Mouse (Mus musculus) testis, adult 2 months (tissue): ENCODE data around the gene Mpp3.

Experiments used
- CTCF ChIP-seq: fragments of 200-500 bp; IDR thresholded peaks from 2 replicates; pipeline ENCODE4 v1.5.1; 2012; ENCODE audit warnings: low read depth, mild to moderate bottlenecking, inconsistent platforms, low read length, moderate library complexity; ENCODE audit not compliant: control insufficient read depth, insufficient read depth, insufficient replicate concordance
- POLR2A ChIP-seq: fragments of 200-500 bp; IDR thresholded peaks from 2 replicates; pipeline ENCODE4 v1.6.1; 2012; ENCODE audit warnings: low read depth, mild to moderate bottlenecking, inconsistent platforms, low read length, moderate library complexity; ENCODE audit not compliant: control insufficient read depth

GRCm38 (mm10) chr11:101992411-101992810, 35.9 kb downstream of the Mpp3 start:
- TF ChIP-seq POLR2A: no peak
- no peak for TF ChIP-seq CTCF
